Mouse (Mus musculus) embryonic facial prominence, embryonic 14.5 days (tissue): ENCODE results near the gene Olfr458. TPM values are rescaled to one million over a fixed set of nuclear protein-coding genes. Genes with fewer than 3 reads are reported as not detected.
"Not testable (repeated sequence)": the region's sequence is repeated elsewhere in the genome, so short reads cannot be mapped to it uniquely, and the experiment has no call there.

Experiments used
- ATAC-seq: fragments of 200-750 bp; cut with Nextera tagmentation; 2 replicates; pipeline ENCODE4 v1.8.0; 2017; ENCODE audit warnings: low read depth, moderate number of reproducible peaks, moderate TSS enrichment
- DNase-seq: peaks from one replicate; pipeline ENCODE4 v3.0.0-alpha.2; 2015; ENCODE audit warnings: low spot score
- H3K27ac ChIP-seq: fragments of 300-500 bp; sonication (generic); replicated peaks from 2 replicates; pipeline ENCODE4 v1.5.1; 2014; ENCODE audit warnings: low read depth, mild to moderate bottlenecking, low read length, moderate library complexity
- H3K27me3 ChIP-seq: fragments of 300-500 bp; sonication (generic); replicated peaks from 2 replicates; pipeline ENCODE4 v1.6.1; 2014; ENCODE audit warnings: low read length; ENCODE audit not compliant: control insufficient read depth, insufficient read depth
- H3K36me3 ChIP-seq: fragments of 300-500 bp; sonication (generic); 2 replicates; pipeline ENCODE4 v1.6.1; 2014; ENCODE audit warnings: low read length, mixed read lengths; ENCODE audit not compliant: control insufficient read depth, insufficient read depth
- H3K4me1 ChIP-seq: fragments of 300-500 bp; sonication (generic); 2 replicates; pipeline ENCODE4 v1.6.1; 2014; ENCODE audit warnings: antibody characterized with exemption, low read length; ENCODE audit not compliant: control insufficient read depth, insufficient read depth
- H3K4me2 ChIP-seq: fragments of 300-500 bp; sonication (generic); 2 replicates; pipeline ENCODE4 v1.6.1; 2014; ENCODE audit warnings: low read depth, mild to moderate bottlenecking, low read length, moderate library complexity, mixed read lengths
- H3K4me3 ChIP-seq: fragments of 300-500 bp; sonication (generic); 2 replicates; pipeline ENCODE4 v1.5.1; 2014; ENCODE audit warnings: low read depth, mild to moderate bottlenecking, low read length
- H3K9ac ChIP-seq: fragments of 300-500 bp; sonication (generic); 2 replicates; pipeline ENCODE4 v1.6.1; 2014; ENCODE audit warnings: low read depth, mild to moderate bottlenecking, low read length, moderate library complexity, mixed read lengths
- H3K9me3 ChIP-seq: fragments of 300-500 bp; sonication (generic); 2 replicates; pipeline ENCODE4 v1.6.1; 2016; ENCODE audit warnings: low read length; ENCODE audit not compliant: control insufficient read depth
- WGBS: fragments of 180-500 bp; shearing (Covaris S2); extraction: QIAGEN DNeasy Blood & Tissue Kit; methylation state at CpG from one replicate; pipeline ENCODE4 v1.1.7; 2014; 5-methylcytosine and 5-hydroxymethylcytosine counted together
- polyA plus RNA-seq: library from polyadenylated mRNA; unstranded; fragments of >200 nt; fragmentation: Nextera tagmentation; extraction: Ambion mirVana; gene quantifications from 2 replicates; pipeline ENCODE4 v1.2.1, GENCODE M21; 2014

Olfr458 gene
- not detected in 2 replicates for polyA plus RNA-seq

GRCm38 (mm10) chr6:42465096-42465495, at the start of gene Olfr458:
TSS of gene Olfr458 (minus strand) at chr6:42465196.
- H3K9ac ChIP-seq, result no peak within 1 kb of the TSS
- 72% methylated on average over 1 of the region's 1 CpGs for WGBS
- ATAC-seq, result no peak

GRCm38 (mm10) chr6:42513461-42513860, 48.5 kb upstream of the Olfr458 start:
- Histone ChIP-seq H3K36me3 (no peaks in the 10 kb centered on the region), H3K4me2 (no peak overlapping the region), H3K27ac (no peak overlapping the region), H3K4me1 (no peaks in the 10 kb centered on the region), H3K27me3 (no peaks in the 10 kb centered on the region), H3K9me3 (no peaks in the 10 kb centered on the region), H3K9ac (no peak overlapping the region), H3K4me3 (no peak overlapping the region)
- DNase-seq (peak; percentile 2), ATAC-seq (no peak)
- WGBS, result 54% methylated on average over 1 of the region's 1 CpGs

More at GRCm38 (mm10) chr6:42465096-42465495, at the start of gene Olfr458:
- no peak within 1 kb of the TSS for H3K27ac ChIP-seq
- no peak for DNase-seq
- no peak within 1 kb of the TSS for H3K4me2 ChIP-seq
- H3K27me3 ChIP-seq, result no peaks in the 10 kb centered on the region
- no peaks in the 10 kb centered on the region for H3K4me1 ChIP-seq
- no peaks in the 10 kb centered on the region for H3K9me3 ChIP-seq
- no peaks in the 10 kb centered on the region for H3K36me3 ChIP-seq
- H3K4me3 ChIP-seq, result no peak within 1 kb of the TSS

GRCm38 (mm10) chr6:42509311-42509710, 44.3 kb upstream of the Olfr458 start:
- Histone ChIP-seq H3K9me3 (no peaks in the 10 kb centered on the region), H3K4me3 (no peak overlapping the region), H3K4me1 (no peaks in the 10 kb centered on the region), H3K4me2 (no peak overlapping the region), H3K36me3 (no peaks in the 10 kb centered on the region), H3K27ac (no peak overlapping the region), H3K27me3 (no peaks in the 10 kb centered on the region), H3K9ac (no peak overlapping the region)
- ATAC-seq (no peak), DNase-seq (peak; percentile 6)

- WGBS, result 79% methylated on average over 2 of the region's 2 CpGs
- Histone ChIP-seq H3K27ac (no peak overlapping the region), H3K4me2 (no peak overlapping the region), H3K27me3 (no peaks in the 10 kb centered on the region), H3K4me1 (no peaks in the 10 kb centered on the region), H3K4me3 (no peak overlapping the region), H3K36me3 (no peaks in the 10 kb centered on the region), H3K9ac (no peak overlapping the region), H3K9me3 (no peaks in the 10 kb centered on the region)
- no peak for ATAC-seq
- DNase-seq, result peak; percentile 27
Measured at GRCm38 (mm10) chr6:42503478-42503877, 38.5 kb upstream of the Olfr458 start.

GRCm38 (mm10) chr6:42489731-42490130, 24.7 kb upstream of the Olfr458 start:
- Histone ChIP-seq H3K9me3 (no peaks in the 10 kb centered on the region), H3K36me3 (no peaks in the 10 kb centered on the region), H3K27ac (no peak overlapping the region), H3K27me3 (no peaks in the 10 kb centered on the region), H3K9ac (no peak overlapping the region), H3K4me1 (no peaks in the 10 kb centered on the region), H3K4me2 (no peak overlapping the region), H3K4me3 (no peak overlapping the region)
- ATAC-seq (no peak), DNase-seq (no peak)
- WGBS, result 43% methylated on average over 1 of the region's 1 CpGs

GRCm38 (mm10) chr6:42487114-42487513, 22.1 kb upstream of the Olfr458 start, which contains the start of gene Olfr456:
TSS of gene Olfr456 (minus strand) at chr6:42487214.
- Histone ChIP-seq H3K4me2 (no peak within 1 kb of the TSS), H3K4me1 (no peaks in the 10 kb centered on the region), H3K9me3 (no peaks in the 10 kb centered on the region), H3K27me3 (no peaks in the 10 kb centered on the region), H3K9ac (no peak within 1 kb of the TSS), H3K4me3 (no peak within 1 kb of the TSS), H3K27ac (no peak within 1 kb of the TSS), H3K36me3 (no peaks in the 10 kb centered on the region)
- DNase-seq (no peak), ATAC-seq (no peak)
- WGBS, result 81% methylated on average over 1 of the region's 1 CpGs

- no peak for ATAC-seq
- H3K4me1 ChIP-seq, result no peaks in the 10 kb centered on the region
- H3K27me3 ChIP-seq, result no peaks in the 10 kb centered on the region
- H3K27ac ChIP-seq, result no peak overlapping the region
- no peak overlapping the region for H3K4me3 ChIP-seq
- H3K36me3 ChIP-seq, result no peaks in the 10 kb centered on the region
- H3K9me3 ChIP-seq, result no peaks in the 10 kb centered on the region
- H3K9ac ChIP-seq, result no peak overlapping the region
- no peak overlapping the region for H3K4me2 ChIP-seq
- no peak for DNase-seq
Measured at GRCm38 (mm10) chr6:42484633-42485032, 19.6 kb upstream of the Olfr458 start.

GRCm38 (mm10) chr6:42476235-42476634, 11.2 kb upstream of the Olfr458 start, which contains the start of gene Olfr457:
TSS of gene Olfr457 (minus strand) at chr6:42476335.
- Histone ChIP-seq H3K36me3 (no peaks in the 10 kb centered on the region), H3K27me3 (no peaks in the 10 kb centered on the region), H3K9me3 (no peaks in the 10 kb centered on the region), H3K27ac (no peak within 1 kb of the TSS), H3K4me2 (no peak within 1 kb of the TSS), H3K4me3 (no peak within 1 kb of the TSS), H3K9ac (no peak within 1 kb of the TSS), H3K4me1 (no peaks in the 10 kb centered on the region)
- WGBS, result 74% methylated on average over 1 of the region's 1 CpGs
- no peak for ATAC-seq
- DNase-seq, result no peak

GRCm38 (mm10) chr6:42471298-42471697, 6.3 kb upstream of the Olfr458 start:
- H3K27me3 ChIP-seq, DNase-seq, H3K4me1 ChIP-seq, H3K4me2 ChIP-seq, H3K27ac ChIP-seq, H3K9ac ChIP-seq, H3K36me3 ChIP-seq, ATAC-seq, H3K4me3 ChIP-seq, H3K9me3 ChIP-seq: not testable (repeated sequence)
- 96% methylated on average over 4 of the region's 4 CpGs for WGBS
